Mouse (Mus musculus): Measurements from ENCODE around the gene Zfand6.

Zfand6 gene

GRCm38 (mm10) chr7:84594087-84594916, 95.5 kb downstream of the Zfand6 start:
- DNase-seq (ENCODE audit: inconsistent ontology term), result peak; percentile 68

DNA sequence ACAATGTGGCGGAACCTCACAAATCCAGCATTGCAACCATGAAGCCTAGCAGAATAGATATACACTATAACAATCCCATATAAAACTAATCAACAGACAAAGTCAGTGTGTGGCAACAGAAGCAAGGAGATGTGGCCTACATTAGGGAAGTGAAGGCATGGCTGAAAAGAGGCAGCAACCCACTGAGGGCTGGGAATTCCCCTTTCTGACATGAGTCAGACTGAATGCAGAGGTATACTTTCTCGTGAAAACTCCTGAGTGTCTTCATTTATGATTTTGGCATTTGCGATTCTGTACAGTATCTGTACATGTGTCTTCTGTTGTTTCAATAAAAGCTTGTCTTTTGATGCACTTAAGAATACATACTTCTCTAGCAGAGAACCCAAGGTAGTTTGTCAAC, 98.4 kb downstream of the Zfand6 start:
- DNase-seq (ENCODE audit: inconsistent ontology term), result no peak

- no peak for DNase-seq (ENCODE audit: inconsistent ontology term)
Measured at GRCm38 (mm10) chr7:84590622-84591021, 99.1 kb downstream of the Zfand6 start.

GRCm38 (mm10) chr7:84587101-84587783, 102.5 kb downstream of the Zfand6 start:
- no peak for DNase-seq (ENCODE audit: inconsistent ontology term)

GRCm38 (mm10) chr7:84586360-84587100, 103.2 kb downstream of the Zfand6 start:
- peak; percentile 74 for DNase-seq (ENCODE audit: inconsistent ontology term)

- no peak for DNase-seq (ENCODE audit: inconsistent ontology term)
Measured at GRCm38 (mm10) chr7:84585086-84585485, 104.7 kb downstream of the Zfand6 start.

DNA sequence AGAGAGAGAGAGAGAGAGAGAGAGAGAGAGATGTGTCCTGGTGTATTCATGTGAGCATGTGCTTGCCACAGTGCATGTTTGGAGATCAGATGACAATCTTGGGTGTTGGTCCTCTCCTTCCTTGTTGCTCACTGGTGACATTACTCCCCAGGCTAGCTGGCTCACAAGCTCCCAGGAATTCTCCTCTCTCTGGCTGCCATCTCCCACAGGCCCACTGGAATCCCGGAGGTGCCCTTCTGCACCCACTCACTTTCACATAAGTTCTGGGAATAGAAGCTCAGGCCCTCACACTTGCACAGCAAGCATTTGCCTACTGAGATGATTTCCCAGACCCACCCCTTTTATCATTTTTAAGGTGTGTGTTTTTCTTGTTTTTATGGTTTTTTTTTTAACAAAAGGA, 110.0 kb downstream of the Zfand6 start:
- no peak for DNase-seq (ENCODE audit: inconsistent ontology term)

DNA sequence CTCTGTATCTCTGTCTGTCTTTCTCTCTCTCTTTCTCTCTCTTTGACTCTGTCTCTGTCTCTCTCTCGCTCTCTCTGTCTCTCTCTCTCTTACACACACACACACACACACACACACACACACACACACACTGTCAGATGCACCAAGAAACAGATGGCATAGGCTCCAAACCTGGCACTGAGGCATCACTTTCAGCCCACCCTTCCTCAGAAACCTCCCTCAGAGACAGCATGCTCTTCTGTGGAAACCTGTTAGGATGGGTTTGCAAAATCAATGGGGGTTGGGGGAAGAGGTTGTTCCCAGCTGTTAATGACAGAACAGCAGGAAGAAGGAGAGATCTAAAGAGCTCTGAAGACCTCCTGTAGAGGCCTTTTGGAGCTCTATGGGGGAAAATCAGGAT, 110.9 kb downstream of the Zfand6 start:
- DNase-seq (ENCODE audit: inconsistent ontology term), result no peak

GRCm38 (mm10) chr7:84577034-84577433, 112.7 kb downstream of the Zfand6 start:
- DNase-seq (ENCODE audit: inconsistent ontology term), result no peak

GRCm38 (mm10) chr7:84566200-84566599, 123.6 kb downstream of the Zfand6 start:
- peak; percentile 57 for DNase-seq (ENCODE audit: inconsistent ontology term)

DNA sequence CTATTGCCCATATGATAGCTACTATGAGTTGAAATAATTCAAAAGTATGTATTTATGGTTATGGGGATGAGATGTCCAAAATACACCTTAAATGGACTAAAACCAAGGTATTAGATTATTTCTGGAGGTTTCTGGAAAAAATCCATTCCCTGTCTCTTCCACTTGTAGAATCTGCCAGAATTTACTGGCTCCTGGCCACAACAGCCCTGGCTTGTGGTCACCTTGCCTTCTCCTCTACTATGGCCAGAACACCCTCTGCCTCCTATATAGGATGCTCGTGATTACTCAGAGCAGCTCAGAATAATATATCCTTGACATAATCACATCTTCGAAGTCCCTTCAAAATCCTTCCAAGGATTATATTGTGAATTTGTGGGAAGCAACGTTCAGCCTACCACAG, 125.5 kb downstream of the Zfand6 start:
- no peak for DNase-seq (ENCODE audit: inconsistent ontology term)

Measured in Muller cell, postnatal 12 days (primary cell).